Mouse (Mus musculus): Measurements from ENCODE around the gene Cmtm6.

The Cmtm6 gene

GRCm38 (mm10) chr9:114729911-114730805 lies 758 bp upstream of the Cmtm6 start:
- peak; percentile 55 for DNase-seq (ENCODE audit: low read depth, low spot score)

- no peak for DNase-seq (ENCODE audit: low read depth, low spot score)
Observed at GRCm38 (mm10) chr9:114731871-114732682, 1.2 kb downstream of the Cmtm6 start.

- DNase-seq (ENCODE audit: low read depth, low spot score): no peak
Observed at GRCm38 (mm10) chr9:114733238-114733637, 2.3 kb downstream of the Cmtm6 start.

GRCm38 (mm10) chr9:114736442-114736841 lies 5.5 kb downstream of the Cmtm6 start:
- no peak for DNase-seq (ENCODE audit: low read depth, low spot score)

GRCm38 (mm10) chr9:114740336-114740735 lies 9.4 kb downstream of the Cmtm6 start:
- no peak for DNase-seq (ENCODE audit: low read depth, low spot score)

- no peak for DNase-seq (ENCODE audit: low read depth, low spot score)
Observed at GRCm38 (mm10) chr9:114742731-114743130, 11.8 kb downstream of the Cmtm6 start.

GRCm38 (mm10) chr9:114745163-114745562 lies 14.2 kb downstream of the Cmtm6 start:
- no peak for DNase-seq (ENCODE audit: low read depth, low spot score)

GRCm38 (mm10) chr9:114745654-114746053 lies 14.7 kb downstream of the Cmtm6 start:
- no peak for DNase-seq (ENCODE audit: low read depth, low spot score)

GRCm38 (mm10) chr9:114747012-114747411 lies 16.1 kb downstream of the Cmtm6 start:
- no peak for DNase-seq (ENCODE audit: low read depth, low spot score)

- peak; percentile 61 for DNase-seq (ENCODE audit: low read depth, low spot score)
Observed at GRCm38 (mm10) chr9:114747466-114747865, 16.6 kb downstream of the Cmtm6 start.

- DNase-seq (ENCODE audit: low read depth, low spot score): no peak
Observed at GRCm38 (mm10) chr9:114751582-114751981, 20.7 kb downstream of the Cmtm6 start.

GRCm38 (mm10) chr9:114752311-114752710 lies 21.4 kb downstream of the Cmtm6 start:
- no peak for DNase-seq (ENCODE audit: low read depth, low spot score)

- peak; percentile 89 for DNase-seq (ENCODE audit: low read depth, low spot score)
Observed at GRCm38 (mm10) chr9:114752863-114753484, 22.1 kb downstream of the Cmtm6 start.

- peak; percentile 75 for DNase-seq (ENCODE audit: low read depth, low spot score)
Observed at GRCm38 (mm10) chr9:114758272-114758671, 27.4 kb downstream of the Cmtm6 start.

GRCm38 (mm10) chr9:114758801-114759200 lies 27.9 kb downstream of the Cmtm6 start:
- no peak for DNase-seq (ENCODE audit: low read depth, low spot score)

GRCm38 (mm10) chr9:114759886-114760285 lies 29.0 kb downstream of the Cmtm6 start:
- DNase-seq (ENCODE audit: low read depth, low spot score): no peak

GRCm38 (mm10) chr9:114760353-114760752 lies 29.4 kb downstream of the Cmtm6 start:
- DNase-seq (ENCODE audit: low read depth, low spot score): no peak

- DNase-seq (ENCODE audit: low read depth, low spot score): peak; percentile 57
Observed at GRCm38 (mm10) chr9:114761848-114762247, 30.9 kb downstream of the Cmtm6 start.

- peak; percentile 86 for DNase-seq (ENCODE audit: low read depth, low spot score)
Observed at GRCm38 (mm10) chr9:114763341-114763740, 32.4 kb downstream of the Cmtm6 start.

GRCm38 (mm10) chr9:114767030-114767429 lies 36.1 kb downstream of the Cmtm6 start:
- no peak for DNase-seq (ENCODE audit: low read depth, low spot score)

- no peak for DNase-seq (ENCODE audit: low read depth, low spot score)
Observed at GRCm38 (mm10) chr9:114767507-114767906, 36.6 kb downstream of the Cmtm6 start.

- no peak for DNase-seq (ENCODE audit: low read depth, low spot score)
Observed at GRCm38 (mm10) chr9:114768066-114768465, 37.1 kb downstream of the Cmtm6 start.

All from R1 (cell line).